Mouse (Mus musculus): Measurements from ENCODE around the gene Dcaf4. TPM values are rescaled to one million over a fixed set of nuclear protein-coding genes. Genes with fewer than 3 reads are reported as not detected.

Dcaf4 gene
- total and polyA plus RNA-seq, 2 experiments from 2014 or later = 42.7 to 49.7 TPM

DNA sequence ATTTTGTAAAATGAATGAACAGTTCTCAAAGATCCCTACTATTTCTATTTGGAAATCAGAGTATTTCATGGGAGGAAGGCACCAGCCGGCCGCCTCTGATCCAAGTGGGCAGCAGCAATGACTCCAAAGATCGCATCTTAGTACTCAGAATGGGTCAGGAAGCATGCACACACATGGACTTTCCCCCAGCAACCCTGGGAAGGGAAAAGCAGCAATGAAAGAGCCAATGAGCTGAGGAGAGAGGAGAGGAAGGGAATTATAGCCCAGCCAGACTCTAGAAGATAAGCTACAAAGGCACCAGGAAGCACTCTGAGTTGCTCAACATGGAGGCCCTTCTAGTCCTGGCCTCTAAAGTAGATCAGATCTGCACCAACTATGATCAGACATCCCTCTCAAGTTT is 60.0 kb downstream of the Dcaf4 start:
- Histone ChIP-seq H3K27me3 (ENCODE audit: insufficient read depth, low read length) (no peaks in the 10 kb centered on the region), H3K27ac (ENCODE audit: low read depth, low read length) (no peak overlapping the region), H3K4me1 (ENCODE audit: insufficient read depth) (no peaks in the 10 kb centered on the region), H3K4me3 (ENCODE audit: low read depth, low read length) (no peak overlapping the region), H3K36me3 (ENCODE audit: insufficient read depth) (peaks cover 34% of the 10 kb centered on the region), H3K4me2 (ENCODE audit: low read depth) (no peak overlapping the region), H3K9me3 (ENCODE audit: low read length) (no peaks in the 10 kb centered on the region), H3K9ac (no peak overlapping the region)
- ATAC-seq (no peak), DNase-seq (no peak)
- WGBS = 96% methylated on average over 3 of the region's 3 CpGs
- TF ChIP-seq CTCF (IDR thresholded peaks at IDR 0.05; ENCODE audit: low read depth) = no peak

DNA sequence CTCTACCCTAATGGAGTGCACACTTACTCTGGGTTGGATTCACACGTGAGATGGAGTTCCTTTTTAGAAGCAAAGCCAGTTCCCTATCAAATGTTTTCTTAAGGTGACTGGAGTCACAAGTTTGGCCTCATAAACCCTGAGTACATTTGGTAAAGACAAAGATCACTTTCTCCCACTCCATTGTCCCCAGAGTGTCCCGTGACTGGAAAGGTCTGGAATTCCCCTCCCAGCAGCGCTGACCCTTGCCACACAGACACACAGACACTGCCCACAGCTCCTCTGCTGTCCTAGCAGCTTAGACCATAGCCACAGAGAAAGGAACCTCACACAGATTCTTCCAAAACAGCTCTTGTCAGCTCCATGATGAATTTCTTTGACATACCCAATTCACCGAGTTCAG is 61.8 kb downstream of the Dcaf4 start:
- Histone ChIP-seq H3K4me3 (ENCODE audit: low read depth, low read length) (no peak overlapping the region), H3K27ac (ENCODE audit: low read depth, low read length) (no peak overlapping the region), H3K4me1 (ENCODE audit: insufficient read depth) (no peaks in the 10 kb centered on the region), H3K36me3 (ENCODE audit: insufficient read depth) (peaks cover 32% of the 10 kb centered on the region), H3K27me3 (ENCODE audit: insufficient read depth, low read length) (no peaks in the 10 kb centered on the region), H3K9ac (no peak overlapping the region), H3K4me2 (ENCODE audit: low read depth) (no peak overlapping the region), H3K9me3 (ENCODE audit: low read length) (no peaks in the 10 kb centered on the region)
- no peak for ATAC-seq
- DNase-seq = no peak
- TF ChIP-seq CTCF (IDR thresholded peaks at IDR 0.05; ENCODE audit: low read depth) = no peak
- WGBS = 81% methylated on average over 4 of the region's 4 CpGs

DNA sequence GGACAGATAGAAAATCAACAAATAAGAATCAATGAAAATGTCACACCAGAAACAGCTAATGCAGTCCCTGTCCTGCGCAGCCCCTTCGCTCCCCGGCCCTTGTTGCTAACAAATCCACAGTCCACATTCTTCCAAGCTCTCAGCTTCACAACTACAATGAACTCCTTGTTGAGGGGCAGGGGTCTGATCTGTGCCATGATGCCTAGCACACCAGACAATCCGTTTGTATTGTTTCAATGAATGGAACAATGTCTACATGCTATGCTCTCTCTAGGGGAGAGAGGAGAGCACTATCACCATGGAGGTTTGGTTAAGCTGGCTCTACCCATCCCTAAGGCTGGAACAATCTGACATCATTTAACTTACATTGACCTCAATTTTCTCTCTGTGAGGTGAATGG is 62.5 kb downstream of the Dcaf4 start:
- Histone ChIP-seq H3K4me2 (ENCODE audit: low read depth) (no peak overlapping the region), H3K9ac (no peak overlapping the region), H3K27ac (ENCODE audit: low read depth, low read length) (no peak overlapping the region), H3K36me3 (ENCODE audit: insufficient read depth) (peaks cover 32% of the 10 kb centered on the region), H3K4me1 (ENCODE audit: insufficient read depth) (no peaks in the 10 kb centered on the region), H3K27me3 (ENCODE audit: insufficient read depth, low read length) (no peaks in the 10 kb centered on the region), H3K4me3 (ENCODE audit: low read depth, low read length) (no peak overlapping the region), H3K9me3 (ENCODE audit: low read length) (no peaks in the 10 kb centered on the region)
- TF ChIP-seq CTCF (IDR thresholded peaks at IDR 0.05; ENCODE audit: low read depth) = no peak
- ATAC-seq (no peak), DNase-seq (no peak)
- WGBS = 79% methylated on average over 4 of the region's 4 CpGs

DNA sequence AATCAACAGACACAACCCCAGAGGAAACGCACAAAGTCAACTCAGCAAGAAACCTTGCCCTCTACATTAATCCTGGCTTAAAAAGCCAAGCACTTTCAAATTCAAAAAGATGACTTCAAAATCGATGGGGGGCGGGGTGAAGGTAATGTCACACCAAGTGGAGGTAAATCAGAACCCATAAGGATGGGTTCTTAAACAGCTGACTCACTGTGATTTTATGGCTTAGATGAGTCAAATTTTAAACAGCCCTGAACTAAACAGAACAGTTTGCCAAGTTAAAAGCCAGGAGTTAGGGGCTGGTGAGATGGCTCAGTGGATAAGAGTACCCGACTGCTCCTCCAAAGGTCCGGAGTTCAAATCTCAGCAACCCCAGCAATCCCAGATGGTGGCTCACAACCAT is 66.4 kb downstream of the Dcaf4 start:
- Histone ChIP-seq H3K36me3 (ENCODE audit: insufficient read depth) (peaks cover 53% of the 10 kb centered on the region), H3K27ac (ENCODE audit: low read depth, low read length) (no peak overlapping the region), H3K4me3 (ENCODE audit: low read depth, low read length) (no peak overlapping the region), H3K4me1 (ENCODE audit: insufficient read depth) (no peaks in the 10 kb centered on the region), H3K4me2 (ENCODE audit: low read depth) (no peak overlapping the region), H3K9me3 (ENCODE audit: low read length) (no peaks in the 10 kb centered on the region), H3K27me3 (ENCODE audit: insufficient read depth, low read length) (no peaks in the 10 kb centered on the region), H3K9ac (no peak overlapping the region)
- ATAC-seq (no peak), DNase-seq (no peak)
- WGBS = 97% methylated on average over 5 of the region's 5 CpGs
- TF ChIP-seq CTCF (IDR thresholded peaks at IDR 0.05; ENCODE audit: low read depth) = no peak

Other genes starting within 250 kb of the Dcaf4 start
- gene Dpf3, start 32.8 kb upstream of the Dcaf4 start, total RNA-seq (2014; rRNA removed) = 11.4 and 15.3 TPM in 2 replicates
- gene Dpf3, start 32.8 kb upstream of the Dcaf4 start, polyA plus RNA-seq (2015; fragmentation: Nextera tagmentation; extraction: Ambion mirVana) = 4.9 and 8.1 TPM in 2 replicates
- 29.9 and 40.6 TPM in 2 replicates for gene Zfyve1, start 76.8 kb downstream of the Dcaf4 start, total RNA-seq (2014; rRNA removed)
- 12.8 and 18.5 TPM in 2 replicates for gene Zfyve1, start 76.8 kb downstream of the Dcaf4 start, polyA plus RNA-seq (2015; fragmentation: Nextera tagmentation; extraction: Ambion mirVana)
- gene Rbm25, start 110.8 kb downstream of the Dcaf4 start, total RNA-seq (2014; rRNA removed) = 93.3 and 116 TPM in 2 replicates
- 158 and 227 TPM in 2 replicates for gene Rbm25, start 110.8 kb downstream of the Dcaf4 start, polyA plus RNA-seq (2015; fragmentation: Nextera tagmentation; extraction: Ambion mirVana)
- gene Psen1, start 167.7 kb downstream of the Dcaf4 start, total RNA-seq (2014; rRNA removed) = 47.7 and 51.7 TPM in 2 replicates
- gene Psen1, start 167.7 kb downstream of the Dcaf4 start, polyA plus RNA-seq (2015; fragmentation: Nextera tagmentation; extraction: Ambion mirVana) = 47.5 and 58.0 TPM in 2 replicates
- 1.8 and 2.7 TPM in 2 replicates for gene Papln, start 243.2 kb downstream of the Dcaf4 start, total RNA-seq (2014; rRNA removed)
- gene Papln, start 243.2 kb downstream of the Dcaf4 start, polyA plus RNA-seq (2015; fragmentation: Nextera tagmentation; extraction: Ambion mirVana) = 0.23 and 0.40 TPM in 2 replicates

All from forebrain, postnatal 0 days (tissue).